Mouse (Mus musculus) cortical plate, adult 2 months (tissue): ENCODE measurements around the gene Nostrin. TPM values are rescaled to one million over a fixed set of nuclear protein-coding genes. Genes with fewer than 3 reads are reported as not detected.

Experiments used
- H3K27ac ChIP-seq: fragments of 200-500 bp; 2 replicates; pipeline ENCODE4 v1.5.1; 2012; ENCODE audit warnings: low read length, control low read depth, inconsistent platforms; ENCODE audit not compliant: insufficient read depth
- H3K4me1 ChIP-seq: fragments of 200-500 bp; 2 replicates; pipeline ENCODE4 v1.6.1; 2011; ENCODE audit warnings: low read length; ENCODE audit not compliant: control insufficient read depth, insufficient read depth
- H3K4me3 ChIP-seq: fragments of 200-500 bp; 2 replicates; pipeline ENCODE4 v1.5.1; 2011; ENCODE audit warnings: mild to moderate bottlenecking, low read length, control low read depth; ENCODE audit not compliant: insufficient read depth
- CTCF ChIP-seq: fragments of 200-500 bp; IDR thresholded peaks from 2 replicates; pipeline ENCODE4 v1.5.1; 2011; ENCODE audit warnings: mild to moderate bottlenecking, control low read depth, low read length; ENCODE audit not compliant: insufficient read depth; ENCODE audit errors: extremely low read depth
- POLR2A ChIP-seq: fragments of 200-500 bp; IDR thresholded peaks from 2 replicates; pipeline ENCODE4 v1.6.1; 2011; ENCODE audit warnings: mild to moderate bottlenecking, low read length, control low read depth; ENCODE audit not compliant: insufficient read depth; ENCODE audit errors: extremely low read depth
- polyA plus RNA-seq: library from polyadenylated mRNA; depleted of rRNA; stranded (reverse); fragments of >200 nt; gene quantifications from 2 replicates; pipeline ENCODE4 v1.2.3, GENCODE M21; 2012; rRNA removed

The Nostrin gene
- 3.2 and 3.5 TPM in 2 replicates for polyA plus RNA-seq

GRCm38 (mm10) chr2:69135661-69136576 is at the start of gene Nostrin:
TSS of gene Nostrin (plus strand) at chr2:69135800.
- Histone ChIP-seq H3K4me3 (peak within 1 kb of the TSS; percentile 14), H3K27ac (peak within 1 kb of the TSS; percentile 79), H3K4me1 (peaks cover 6% of the 10 kb centered on the region)
- TF ChIP-seq CTCF (no peak), POLR2A (no peak)

- no peaks in the 10 kb centered on the region; the same call in none of the 2 replicates for H3K4me1 ChIP-seq
- no peak for TF ChIP-seq CTCF
- no peak for TF ChIP-seq POLR2A
- no peak overlapping the region for H3K27ac ChIP-seq
- H3K4me3 ChIP-seq: no peak overlapping the region
These were observed 48.9 kb upstream of the Nostrin start for GRCm38 (mm10) chr2:69086505-69087260.

GRCm38 (mm10) chr2:69095836-69096235 is 39.8 kb upstream of the Nostrin start:
- H3K4me3 ChIP-seq: no peak overlapping the region
- no peak overlapping the region for H3K27ac ChIP-seq
- TF ChIP-seq CTCF (no peak), POLR2A (no peak)
- no peaks in the 10 kb centered on the region for H3K4me1 ChIP-seq

GRCm38 (mm10) chr2:69096821-69097220 is 38.8 kb upstream of the Nostrin start:
- Histone ChIP-seq H3K27ac (no peak overlapping the region), H3K4me3 (no peak overlapping the region), H3K4me1 (no peaks in the 10 kb centered on the region)
- TF ChIP-seq CTCF (no peak), POLR2A (no peak)

- Histone ChIP-seq H3K27ac (no peak overlapping the region), H3K4me1 (no peaks in the 10 kb centered on the region), H3K4me3 (no peak overlapping the region)
- TF ChIP-seq CTCF (no peak), POLR2A (no peak)
These were observed 38.1 kb upstream of the Nostrin start for GRCm38 (mm10) chr2:69097526-69097925.

GRCm38 (mm10) chr2:69098701-69099100 is 36.9 kb upstream of the Nostrin start:
- TF ChIP-seq CTCF: no peak
- TF ChIP-seq POLR2A: no peak
- Histone ChIP-seq H3K4me3 (no peak overlapping the region), H3K4me1 (no peaks in the 10 kb centered on the region), H3K27ac (no peak overlapping the region)

- no peak overlapping the region for H3K27ac ChIP-seq
- TF ChIP-seq POLR2A (no peak), CTCF (no peak)
- H3K4me3 ChIP-seq: no peak overlapping the region
- H3K4me1 ChIP-seq: peaks cover under 1% of the 10 kb centered on the region; the same call in 1 of the 2 replicates
These were observed 36.5 kb upstream of the Nostrin start for GRCm38 (mm10) chr2:69099147-69099546.

GRCm38 (mm10) chr2:69100706-69101105 is 34.9 kb upstream of the Nostrin start:
- TF ChIP-seq POLR2A: no peak
- TF ChIP-seq CTCF: peak; percentile 73
- Histone ChIP-seq H3K4me1 (peaks cover 2% of the 10 kb centered on the region; the same call in 1 of the 2 replicates), H3K4me3 (no peak overlapping the region), H3K27ac (no peak overlapping the region)

- H3K4me1 ChIP-seq: peaks cover 2% of the 10 kb centered on the region; the same call in 1 of the 2 replicates
- H3K4me3 ChIP-seq: no peak overlapping the region
- H3K27ac ChIP-seq: no peak overlapping the region
- TF ChIP-seq CTCF: no peak
- no peak for TF ChIP-seq POLR2A
These were observed 32.1 kb upstream of the Nostrin start for GRCm38 (mm10) chr2:69103526-69103925.
